Mouse (Mus musculus) heart, embryonic 10.5 days (tissue): ENCODE measurements around the gene Rhbdf2. TPM values are rescaled to one million over a fixed set of nuclear protein-coding genes. Genes with fewer than 3 reads are reported as not detected.
A peak's percentile ranks its signal among the peaks of the same experiment; 100 is the strongest.

ENCODE experiments used
- DNase-seq: peaks from one replicate; pipeline ENCODE4 v3.0.0-alpha.2; 2017; ENCODE audit warnings: low spot score
- H3K27ac ChIP-seq: fragments of 300-500 bp; sonication (generic); 2 replicates; pipeline ENCODE4 v1.5.1; 2016; ENCODE audit warnings: mild to moderate bottlenecking
- H3K27me3 ChIP-seq: fragments of 300-500 bp; sonication (generic); 2 replicates; pipeline ENCODE4 v1.6.1; 2016; ENCODE audit warnings: mild to moderate bottlenecking; ENCODE audit not compliant: poor library complexity, insufficient read depth, severe bottlenecking
- H3K36me3 ChIP-seq: fragments of 300-500 bp; sonication (generic); 2 replicates; pipeline ENCODE4 v1.6.1; 2016; ENCODE audit warnings: mild to moderate bottlenecking, moderate library complexity
- H3K4me1 ChIP-seq: fragments of 300-500 bp; sonication (generic); 2 replicates; pipeline ENCODE4 v1.6.1; 2016; ENCODE audit warnings: mild to moderate bottlenecking
- H3K4me3 ChIP-seq: fragments of 300-500 bp; sonication (generic); 2 replicates; pipeline ENCODE4 v1.5.1; 2016; ENCODE audit warnings: mild to moderate bottlenecking, moderate library complexity
- H3K9me3 ChIP-seq: fragments of 300-500 bp; sonication (generic); 2 replicates; pipeline ENCODE4 v1.6.1; 2016; ENCODE audit warnings: mild to moderate bottlenecking, moderate library complexity
- WGBS: fragments of 180-500 bp; shearing (Covaris S2); methylation state at CpG from one replicate; pipeline ENCODE4 v1.1.7; 2016; 5-methylcytosine and 5-hydroxymethylcytosine counted together
- polyA plus RNA-seq: library from polyadenylated mRNA; unstranded; fragments of >200 nt; fragmentation: Nextera tagmentation; extraction: Ambion mirVana; gene quantifications from 2 replicates; pipeline ENCODE4 v1.2.1, GENCODE M21; 2016

Rhbdf2 gene
- polyA plus RNA-seq, 1 experiment from 2014 or later: 6.7 TPM

DNA sequence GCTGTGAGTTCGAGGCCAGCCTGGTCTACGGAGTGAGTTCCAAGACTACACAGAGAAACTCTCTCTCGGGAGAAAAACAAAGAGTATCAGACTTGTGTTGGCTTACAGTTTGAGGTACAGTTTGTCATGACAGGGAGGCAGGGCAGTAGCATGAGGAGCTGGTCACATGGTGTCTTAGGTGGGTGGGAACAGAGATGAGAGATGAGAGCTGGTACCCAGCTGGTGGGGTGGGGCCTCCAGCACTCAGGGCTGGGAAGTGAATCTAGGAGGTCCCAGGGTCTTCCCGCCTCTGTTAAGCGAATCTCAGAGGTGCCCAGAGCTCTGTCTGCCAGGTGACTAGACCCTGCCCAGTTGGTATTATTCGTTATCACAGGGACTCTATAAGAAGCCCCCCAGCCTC, 2.7 kb upstream of the Rhbdf2 start:
- WGBS: 83% methylated on average over 6 of the region's 6 CpGs
- Histone ChIP-seq H3K36me3 (no peaks in the 10 kb centered on the region), H3K4me1 (peaks cover 54% of the 10 kb centered on the region), H3K9me3 (no peaks in the 10 kb centered on the region), H3K27me3 (no peaks in the 10 kb centered on the region), H3K4me3 (no peak overlapping the region), H3K27ac (peak overlapping the region; percentile 79)
- no peak for DNase-seq

DNA sequence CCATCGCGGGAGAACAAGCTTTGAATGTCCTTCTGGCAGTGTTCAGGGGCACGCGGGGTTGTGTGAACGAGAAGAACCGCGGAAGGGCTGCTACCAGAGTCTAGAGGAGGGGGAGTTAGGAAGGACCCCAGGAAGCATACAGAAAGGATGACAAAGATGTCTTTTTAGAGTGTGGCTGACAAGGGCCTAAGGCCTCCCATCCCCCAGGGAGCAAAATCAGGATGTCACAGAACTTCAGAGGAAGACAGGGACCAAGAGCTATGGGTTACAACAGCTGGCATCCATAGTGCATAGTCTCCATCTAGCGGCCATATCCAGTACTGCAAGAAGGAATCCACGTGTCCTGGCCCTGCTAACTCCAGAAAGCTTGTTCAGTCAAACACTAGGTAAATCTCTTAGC, 1.9 kb upstream of the Rhbdf2 start:
- DNase-seq: peak; percentile 92
- peaks cover 62% of the 10 kb centered on the region for H3K4me1 ChIP-seq
- no peaks in the 10 kb centered on the region for H3K36me3 ChIP-seq
- H3K4me3 ChIP-seq: no peak overlapping the region
- H3K27ac ChIP-seq: peak overlapping the region; percentile 79; the same call in 1 of the 2 replicates
- H3K9me3 ChIP-seq: no peaks in the 10 kb centered on the region
- 54% methylated on average over 9 of the region's 9 CpGs for WGBS
- no peaks in the 10 kb centered on the region for H3K27me3 ChIP-seq

GRCm38 (mm10) chr11:116627072-116628020, 527 bp upstream of the Rhbdf2 start:
- H3K4me3 ChIP-seq: no peak overlapping the region
- 35% methylated on average over 10 of the region's 10 CpGs for WGBS
- peak overlapping the region; percentile 38 for H3K27ac ChIP-seq
- H3K27me3 ChIP-seq: no peaks in the 10 kb centered on the region
- no peak for DNase-seq
- H3K36me3 ChIP-seq: no peaks in the 10 kb centered on the region
- peaks cover 75% of the 10 kb centered on the region for H3K4me1 ChIP-seq
- no peaks in the 10 kb centered on the region for H3K9me3 ChIP-seq

DNA sequence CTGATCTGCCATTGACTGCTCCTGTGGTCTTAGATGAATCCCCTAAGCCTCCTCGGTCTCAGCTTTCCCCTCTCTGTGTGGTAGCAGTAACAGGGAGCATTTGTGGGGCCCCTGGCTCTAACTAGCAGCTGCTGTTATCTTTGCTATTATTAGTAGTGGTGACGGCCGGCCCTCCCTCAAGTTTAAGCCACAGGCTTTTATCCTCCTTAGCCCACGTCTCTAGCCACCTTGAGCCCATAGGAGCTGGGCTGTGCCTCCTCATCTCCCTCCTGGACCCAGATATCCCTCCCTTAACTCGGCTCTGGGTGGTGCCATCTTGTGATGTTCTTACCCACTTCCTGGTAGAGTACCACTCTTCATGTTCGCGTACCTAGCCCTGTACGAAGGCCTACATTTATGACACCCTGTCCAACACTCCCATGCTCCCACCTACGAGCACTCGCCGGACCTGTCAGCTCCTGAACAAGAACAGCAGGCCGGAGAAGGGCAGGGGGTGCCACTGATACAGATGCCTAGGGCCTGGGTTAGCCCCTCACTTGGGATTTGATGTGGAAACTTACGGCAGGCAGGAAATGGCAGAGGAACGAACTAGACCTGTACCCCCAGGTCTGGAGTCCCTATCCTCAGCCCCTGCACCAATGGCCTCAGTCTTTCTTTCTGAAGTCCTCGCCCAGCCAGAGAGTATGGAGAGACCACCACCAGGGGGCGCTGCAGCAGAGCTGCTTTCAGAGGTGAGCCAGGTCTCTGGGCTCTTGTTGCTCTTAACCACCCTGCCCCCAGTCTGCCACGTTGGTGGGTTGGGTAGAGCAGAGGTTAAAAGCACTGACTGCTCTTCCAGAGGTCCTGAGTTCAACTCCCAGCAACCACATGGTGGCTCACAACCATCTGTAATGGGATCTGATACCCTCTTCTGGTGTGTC, 1.5 kb downstream of the Rhbdf2 start:
- Histone ChIP-seq H3K4me1 (peaks cover 87% of the 10 kb centered on the region), H3K36me3 (no peaks in the 10 kb centered on the region), H3K27me3 (no peaks in the 10 kb centered on the region), H3K27ac (peak overlapping the region; percentile 89), H3K9me3 (no peaks in the 10 kb centered on the region), H3K4me3 (peak overlapping the region; percentile 86)
- peak; percentile 79 for DNase-seq
- 58% methylated on average over 17 of the region's 17 CpGs for WGBS

- 13% methylated on average over 40 of the region's 42 CpGs for WGBS
- peaks cover 88% of the 10 kb centered on the region for H3K4me1 ChIP-seq
Measured at GRCm38 (mm10) chr11:116624131-116624832, 2.5 kb downstream of the Rhbdf2 start.

DNA sequence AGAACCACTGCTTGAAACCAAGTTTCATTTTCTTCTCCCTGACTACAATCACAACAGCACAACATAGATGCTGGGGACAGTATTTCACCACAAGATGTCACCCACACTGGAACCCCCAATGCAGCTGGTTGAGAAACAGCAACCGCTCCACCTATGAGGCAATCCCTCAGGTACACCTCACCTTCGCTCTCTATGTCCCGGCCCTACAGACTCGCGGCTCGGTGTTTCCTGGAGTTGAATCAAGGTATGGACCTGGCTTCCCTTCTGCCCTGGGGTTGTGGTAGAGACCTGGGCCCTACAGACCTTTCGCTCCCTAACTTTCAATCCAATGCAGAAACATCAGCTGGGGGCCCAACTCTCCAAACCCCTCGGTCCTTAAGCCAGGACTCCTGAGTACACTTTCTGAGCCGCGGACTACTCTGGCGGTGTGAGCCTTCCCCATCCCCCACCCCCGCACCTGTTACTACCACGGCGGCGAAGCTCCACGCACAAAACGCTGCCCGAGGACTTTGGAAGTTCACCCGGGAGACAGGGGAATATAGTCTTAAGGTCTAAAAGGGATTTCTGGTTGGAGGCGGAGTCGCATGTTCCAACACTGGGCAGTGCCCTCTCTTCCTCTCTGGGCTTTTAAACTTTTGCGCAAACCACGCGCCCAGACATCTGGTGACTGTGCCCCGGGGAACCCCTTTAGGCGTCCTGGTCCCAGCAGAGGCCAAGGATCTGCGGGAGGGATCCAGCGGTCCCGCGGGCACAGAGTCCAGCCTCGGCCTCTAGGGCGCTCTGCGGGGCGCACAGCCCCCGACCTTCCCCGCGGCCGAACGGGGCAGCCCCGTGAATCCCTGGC, 3.3 kb downstream of the Rhbdf2 start:
- peak overlapping the region; percentile 86 for H3K4me3 ChIP-seq
- peak overlapping the region; percentile 89 for H3K27ac ChIP-seq
- H3K4me1 ChIP-seq: peaks cover 88% of the 10 kb centered on the region
- WGBS: 4% methylated on average over 40 of the region's 40 CpGs
- no peaks in the 10 kb centered on the region for H3K27me3 ChIP-seq
- no peaks in the 10 kb centered on the region for H3K9me3 ChIP-seq
- DNase-seq: no peak
- H3K36me3 ChIP-seq: no peaks in the 10 kb centered on the region

More at GRCm38 (mm10) chr11:116624131-116624832, 2.5 kb downstream of the Rhbdf2 start:
- Histone ChIP-seq H3K27ac (peak overlapping the region; percentile 89), H3K4me3 (peak overlapping the region; percentile 86), H3K9me3 (no peaks in the 10 kb centered on the region), H3K27me3 (no peaks in the 10 kb centered on the region), H3K36me3 (no peaks in the 10 kb centered on the region)
- DNase-seq: peak; percentile 96

- peak overlapping the region; percentile 27 for H3K4me3 ChIP-seq
- DNase-seq: no peak
- 38% methylated on average over 6 of the region's 6 CpGs for WGBS
Measured at GRCm38 (mm10) chr11:116621258-116621704, 5.5 kb downstream of the Rhbdf2 start.

GRCm38 (mm10) chr11:116620559-116621253, 6.1 kb downstream of the Rhbdf2 start:
- Histone ChIP-seq H3K27me3 (no peaks in the 10 kb centered on the region), H3K27ac (peak overlapping the region; percentile 63), H3K36me3 (no peaks in the 10 kb centered on the region), H3K9me3 (no peaks in the 10 kb centered on the region), H3K4me3 (peak overlapping the region; percentile 27), H3K4me1 (peaks cover 98% of the 10 kb centered on the region)
- WGBS: 65% methylated on average over 10 of the region's 10 CpGs
- DNase-seq: no peak

More at GRCm38 (mm10) chr11:116621258-116621704, 5.5 kb downstream of the Rhbdf2 start:
- Histone ChIP-seq H3K36me3 (no peaks in the 10 kb centered on the region), H3K9me3 (no peaks in the 10 kb centered on the region), H3K4me1 (peaks cover 94% of the 10 kb centered on the region), H3K27ac (peak overlapping the region; percentile 63), H3K27me3 (no peaks in the 10 kb centered on the region)

- Histone ChIP-seq H3K36me3 (no peaks in the 10 kb centered on the region), H3K27ac (peak overlapping the region; percentile 63), H3K4me3 (peak overlapping the region; percentile 1; the same call in 1 of the 2 replicates), H3K27me3 (no peaks in the 10 kb centered on the region), H3K9me3 (no peaks in the 10 kb centered on the region), H3K4me1 (peaks cover 98% of the 10 kb centered on the region)
- WGBS: 15% methylated on average over 9 of the region's 9 CpGs
- DNase-seq: peak; percentile 87
Measured at GRCm38 (mm10) chr11:116620073-116620472, 6.7 kb downstream of the Rhbdf2 start.

GRCm38 (mm10) chr11:116619561-116619960, 7.3 kb downstream of the Rhbdf2 start:
- Histone ChIP-seq H3K9me3 (no peaks in the 10 kb centered on the region), H3K4me1 (peaks cover 98% of the 10 kb centered on the region), H3K27ac (peak overlapping the region; percentile 63; the same call in 1 of the 2 replicates), H3K27me3 (no peaks in the 10 kb centered on the region), H3K36me3 (no peaks in the 10 kb centered on the region), H3K4me3 (no peak overlapping the region)
- no peak for DNase-seq
- 80% methylated on average over 8 of the region's 8 CpGs for WGBS

DNA sequence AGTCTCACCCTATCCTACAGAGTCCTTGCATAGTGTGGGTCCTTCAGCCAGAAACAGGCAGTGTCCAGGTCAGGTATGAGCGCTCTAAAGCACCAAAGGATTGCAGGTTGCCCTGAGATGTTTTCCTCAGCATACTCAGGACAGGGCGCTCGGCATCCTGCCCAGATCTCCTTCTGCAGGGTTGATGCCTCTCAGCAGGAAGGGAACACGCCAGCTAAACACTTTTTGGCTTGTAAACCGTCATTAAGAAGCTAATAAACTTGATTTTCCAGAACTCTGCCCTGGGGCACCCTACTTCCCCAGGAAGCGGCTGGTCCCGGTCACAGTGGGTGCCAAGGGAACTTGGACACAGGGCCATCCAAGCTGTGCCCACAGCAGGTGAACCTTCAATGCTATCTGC, 7.7 kb downstream of the Rhbdf2 start:
- Histone ChIP-seq H3K27ac (peak overlapping the region; percentile 48; the same call in 1 of the 2 replicates), H3K4me3 (no peak overlapping the region), H3K9me3 (no peaks in the 10 kb centered on the region), H3K36me3 (no peaks in the 10 kb centered on the region), H3K27me3 (no peaks in the 10 kb centered on the region), H3K4me1 (peaks cover 98% of the 10 kb centered on the region)
- WGBS: 88% methylated on average over 7 of the region's 7 CpGs
- DNase-seq: no peak
